Mouse (Mus musculus): ENCODE measurements around the gene Vav3. TPM values are rescaled to one million over a fixed set of nuclear protein-coding genes. Genes with fewer than 3 reads are reported as not detected.

Vav3 gene
- total and polyA plus RNA-seq, 2 experiments from 2014 or later: 7.3 to 8.2 TPM

DNA sequence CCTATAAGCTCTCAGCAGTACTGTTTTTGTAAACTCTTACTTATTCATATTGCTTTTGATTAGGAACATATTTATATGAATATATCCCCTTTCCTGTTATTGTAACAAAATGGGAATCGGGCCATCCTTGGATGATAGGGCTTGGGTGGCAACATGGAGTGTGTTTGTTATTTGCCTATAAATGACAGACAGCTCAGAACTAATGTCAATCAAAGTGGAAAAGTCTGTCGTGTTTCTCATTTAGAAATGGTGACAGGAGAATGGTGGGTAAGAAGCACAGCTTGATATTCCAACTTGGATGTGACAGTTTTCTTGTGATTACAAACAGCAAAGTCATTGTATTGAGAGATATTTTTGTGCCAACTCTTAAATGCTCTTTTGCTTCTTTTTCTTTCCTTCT lies 339.8 kb downstream of the Vav3 start:
- no peak overlapping the region for H3K4me3 ChIP-seq (ENCODE audit: low read length)
- no peaks in the 10 kb centered on the region for H3K27me3 ChIP-seq (ENCODE audit: insufficient read depth, low read length)
- no peaks in the 10 kb centered on the region for H3K36me3 ChIP-seq (ENCODE audit: insufficient read depth, low read length)
- DNase-seq (ENCODE audit: low spot score): no peak
- H3K9me3 ChIP-seq (ENCODE audit: low read length): no peaks in the 10 kb centered on the region
- H3K4me2 ChIP-seq (ENCODE audit: low read depth, low read length): no peak overlapping the region
- no peak overlapping the region for H3K9ac ChIP-seq (replicated peaks; ENCODE audit: low read length)
- no peak overlapping the region for H3K27ac ChIP-seq
- no peaks in the 10 kb centered on the region for H3K4me1 ChIP-seq (ENCODE audit: insufficient read depth, low read length)
- ATAC-seq: no peak
- no peak for TF ChIP-seq CTCF (IDR thresholded peaks at IDR 0.05; ENCODE audit: low read depth)
- WGBS: 64% methylated on average over 2 of the region's 2 CpGs

DNA sequence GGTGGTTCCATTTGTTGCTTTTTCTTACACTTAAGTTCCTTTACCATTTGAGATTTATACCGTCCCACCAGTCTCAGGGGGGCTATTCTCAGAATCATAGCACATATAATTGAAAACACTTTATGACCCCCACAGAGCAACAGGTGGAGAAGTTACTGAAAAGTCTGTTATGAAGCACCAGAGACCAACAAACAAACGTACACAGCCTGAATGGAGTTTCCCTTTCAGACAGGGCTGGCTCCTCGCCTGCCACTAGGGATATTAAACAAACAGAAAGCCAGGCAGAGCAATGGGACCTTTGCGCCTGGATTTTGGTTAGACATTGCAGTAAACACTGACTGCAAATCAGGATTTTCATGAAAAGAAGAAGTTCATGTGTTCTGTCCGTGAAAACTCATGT lies 341.4 kb downstream of the Vav3 start:
- H3K4me1 ChIP-seq (ENCODE audit: insufficient read depth, low read length): no peaks in the 10 kb centered on the region
- no peak for TF ChIP-seq CTCF (IDR thresholded peaks at IDR 0.05; ENCODE audit: low read depth)

DNA sequence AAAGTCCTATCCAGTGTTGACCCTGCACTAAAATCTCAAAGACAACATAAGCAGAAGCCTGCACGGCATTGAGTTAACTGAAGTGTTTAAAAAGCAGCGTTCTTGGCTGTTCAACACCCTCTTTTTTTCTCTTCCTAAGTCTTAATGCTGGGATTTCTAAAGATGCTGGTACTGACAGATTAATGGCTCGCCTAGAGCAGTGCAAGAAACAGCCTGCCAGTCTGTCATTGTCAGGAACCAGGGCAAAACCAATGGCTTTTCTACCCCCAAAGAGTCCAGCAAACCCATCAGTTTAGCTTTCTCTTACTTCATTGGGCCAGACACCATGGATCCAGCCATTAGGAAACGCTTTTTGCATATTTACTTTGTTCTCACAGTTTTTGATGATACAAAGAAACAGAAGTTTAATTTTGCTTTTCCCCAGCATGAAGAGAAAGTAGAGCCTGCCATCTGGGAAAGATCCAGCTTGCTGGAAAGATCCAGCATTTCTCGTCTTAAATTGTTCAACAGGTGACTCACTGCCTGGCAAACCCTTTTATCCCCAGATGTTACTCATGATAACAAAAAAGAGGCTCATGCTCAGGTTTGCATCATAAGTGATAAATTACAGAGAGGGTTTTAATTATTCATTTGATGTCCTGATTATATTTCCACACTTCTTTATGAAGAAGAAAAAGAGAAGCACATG lies 343.3 kb downstream of the Vav3 start:
- no peak overlapping the region for H3K4me2 ChIP-seq (ENCODE audit: low read depth, low read length)
- no peak overlapping the region for H3K4me3 ChIP-seq (ENCODE audit: low read length)
- DNase-seq (ENCODE audit: low spot score) (no peak), ATAC-seq (no peak)
- H3K4me1 ChIP-seq (ENCODE audit: insufficient read depth, low read length): no peaks in the 10 kb centered on the region
- WGBS: 65% methylated on average over 5 of the region's 5 CpGs
- no peaks in the 10 kb centered on the region for H3K27me3 ChIP-seq (ENCODE audit: insufficient read depth, low read length)
- no peak overlapping the region for H3K27ac ChIP-seq
- H3K9ac ChIP-seq (replicated peaks; ENCODE audit: low read length): no peak overlapping the region
- no peak for TF ChIP-seq CTCF (IDR thresholded peaks at IDR 0.05; ENCODE audit: low read depth)
- no peaks in the 10 kb centered on the region for H3K36me3 ChIP-seq (ENCODE audit: insufficient read depth, low read length)
- H3K9me3 ChIP-seq (ENCODE audit: low read length): no peaks in the 10 kb centered on the region

More for the DNA sequence above, 341.4 kb downstream of the Vav3 start:
- Histone ChIP-seq H3K27me3 (ENCODE audit: insufficient read depth, low read length) (no peaks in the 10 kb centered on the region), H3K4me3 (ENCODE audit: low read length) (no peak overlapping the region), H3K9ac (replicated peaks; ENCODE audit: low read length) (no peak overlapping the region), H3K4me2 (ENCODE audit: low read depth, low read length) (no peak overlapping the region), H3K36me3 (ENCODE audit: insufficient read depth, low read length) (no peaks in the 10 kb centered on the region), H3K27ac (no peak overlapping the region), H3K9me3 (ENCODE audit: low read length) (no peaks in the 10 kb centered on the region)
- no peak for ATAC-seq
- no peak for DNase-seq (ENCODE audit: low spot score)
- WGBS: 82% methylated on average over 5 of the region's 5 CpGs

DNA sequence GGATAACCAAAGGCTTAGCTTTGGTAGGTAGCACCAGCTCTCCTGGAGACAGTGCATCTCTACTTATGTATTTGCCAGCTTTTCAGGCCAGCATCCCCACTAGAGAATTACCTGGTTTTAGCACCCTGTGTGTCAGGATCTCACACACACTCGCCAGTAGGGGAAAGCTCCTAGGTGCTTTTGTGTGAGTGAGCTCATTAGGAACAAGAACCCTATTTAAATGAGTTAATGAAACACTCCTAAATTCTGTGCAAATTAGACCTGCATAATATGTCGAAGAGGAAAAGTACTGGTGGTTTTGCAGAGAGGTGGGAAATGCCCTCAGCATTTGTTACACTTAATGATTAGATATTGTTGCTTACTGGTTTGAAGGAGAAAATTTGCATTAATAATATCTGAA lies 350.1 kb downstream of the Vav3 start:
- Histone ChIP-seq H3K9me3 (ENCODE audit: low read length) (no peaks in the 10 kb centered on the region), H3K4me2 (ENCODE audit: low read depth, low read length) (no peak overlapping the region), H3K27me3 (ENCODE audit: insufficient read depth, low read length) (no peaks in the 10 kb centered on the region), H3K36me3 (ENCODE audit: insufficient read depth, low read length) (no peaks in the 10 kb centered on the region), H3K9ac (replicated peaks; ENCODE audit: low read length) (no peak overlapping the region), H3K4me3 (ENCODE audit: low read length) (no peak overlapping the region), H3K27ac (no peak overlapping the region), H3K4me1 (ENCODE audit: insufficient read depth, low read length) (no peaks in the 10 kb centered on the region)
- WGBS: 55% methylated on average over 2 of the region's 2 CpGs
- no peak for DNase-seq (ENCODE audit: low spot score)
- no peak for TF ChIP-seq CTCF (IDR thresholded peaks at IDR 0.05; ENCODE audit: low read depth)
- ATAC-seq: no peak

DNA sequence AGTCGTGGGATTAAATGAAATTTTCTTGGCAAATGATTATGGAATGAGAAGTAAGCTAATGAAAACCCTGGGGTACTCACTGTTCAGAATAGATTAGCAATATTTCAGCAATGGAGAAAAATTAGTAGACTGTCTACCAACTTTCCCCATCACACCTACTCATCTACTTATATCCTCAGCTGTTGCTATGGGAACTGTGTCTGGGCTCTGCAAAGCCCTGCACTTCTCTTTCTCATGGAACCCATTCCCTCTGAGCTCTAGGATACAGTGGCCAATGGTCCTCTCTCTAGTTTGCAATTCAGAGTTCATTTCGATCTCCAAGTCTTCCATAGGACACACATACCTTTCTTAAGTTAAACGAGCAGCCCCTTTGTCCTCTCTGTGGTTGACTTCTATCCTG lies 352.2 kb downstream of the Vav3 start:
- no peak for ATAC-seq
- H3K4me2 ChIP-seq (ENCODE audit: low read depth, low read length): no peak overlapping the region
- 83% methylated on average over 3 of the region's 3 CpGs for WGBS

DNA sequence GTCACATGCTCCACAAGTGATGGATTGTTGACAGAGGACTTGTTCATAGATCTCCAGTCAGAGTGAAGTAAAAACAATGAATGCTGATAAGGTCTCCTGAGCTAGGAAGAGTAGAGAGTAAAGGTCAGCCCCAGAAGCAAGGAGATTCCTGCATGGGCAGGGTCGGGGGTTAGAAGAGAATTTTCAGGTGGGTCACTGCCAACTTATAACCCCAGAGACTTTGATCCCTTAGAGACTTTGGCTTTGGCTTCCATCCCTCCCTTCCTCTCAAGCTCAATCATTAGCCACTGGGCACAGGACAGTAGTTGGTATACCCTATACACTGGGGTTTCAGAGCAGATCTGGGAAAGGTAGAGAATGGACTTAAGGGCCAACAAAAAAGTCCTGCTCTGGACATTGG lies 360.8 kb downstream of the Vav3 start:
- Histone ChIP-seq H3K4me3 (ENCODE audit: low read length) (no peak overlapping the region), H3K4me1 (ENCODE audit: insufficient read depth, low read length) (no peaks in the 10 kb centered on the region), H3K27ac (no peak overlapping the region), H3K9ac (replicated peaks; ENCODE audit: low read length) (no peak overlapping the region), H3K4me2 (ENCODE audit: low read depth, low read length) (no peak overlapping the region), H3K9me3 (ENCODE audit: low read length) (no peaks in the 10 kb centered on the region), H3K27me3 (ENCODE audit: insufficient read depth, low read length) (no peaks in the 10 kb centered on the region), H3K36me3 (ENCODE audit: insufficient read depth, low read length) (no peaks in the 10 kb centered on the region)
- ATAC-seq: no peak
- DNase-seq (ENCODE audit: low spot score): no peak
- TF ChIP-seq CTCF (IDR thresholded peaks at IDR 0.05; ENCODE audit: low read depth): no peak
- 63% methylated on average over 1 of the region's 1 CpGs for WGBS

More for the DNA sequence above, 352.2 kb downstream of the Vav3 start:
- H3K27ac ChIP-seq: no peak overlapping the region
- H3K4me1 ChIP-seq (ENCODE audit: insufficient read depth, low read length): no peaks in the 10 kb centered on the region
- no peaks in the 10 kb centered on the region for H3K36me3 ChIP-seq (ENCODE audit: insufficient read depth, low read length)
- no peaks in the 10 kb centered on the region for H3K9me3 ChIP-seq (ENCODE audit: low read length)
- H3K4me3 ChIP-seq (ENCODE audit: low read length): no peak overlapping the region
- H3K9ac ChIP-seq (replicated peaks; ENCODE audit: low read length): no peak overlapping the region
- DNase-seq (ENCODE audit: low spot score): no peak
- no peak for TF ChIP-seq CTCF (IDR thresholded peaks at IDR 0.05; ENCODE audit: low read depth)
- H3K27me3 ChIP-seq (ENCODE audit: insufficient read depth, low read length): no peaks in the 10 kb centered on the region

DNA sequence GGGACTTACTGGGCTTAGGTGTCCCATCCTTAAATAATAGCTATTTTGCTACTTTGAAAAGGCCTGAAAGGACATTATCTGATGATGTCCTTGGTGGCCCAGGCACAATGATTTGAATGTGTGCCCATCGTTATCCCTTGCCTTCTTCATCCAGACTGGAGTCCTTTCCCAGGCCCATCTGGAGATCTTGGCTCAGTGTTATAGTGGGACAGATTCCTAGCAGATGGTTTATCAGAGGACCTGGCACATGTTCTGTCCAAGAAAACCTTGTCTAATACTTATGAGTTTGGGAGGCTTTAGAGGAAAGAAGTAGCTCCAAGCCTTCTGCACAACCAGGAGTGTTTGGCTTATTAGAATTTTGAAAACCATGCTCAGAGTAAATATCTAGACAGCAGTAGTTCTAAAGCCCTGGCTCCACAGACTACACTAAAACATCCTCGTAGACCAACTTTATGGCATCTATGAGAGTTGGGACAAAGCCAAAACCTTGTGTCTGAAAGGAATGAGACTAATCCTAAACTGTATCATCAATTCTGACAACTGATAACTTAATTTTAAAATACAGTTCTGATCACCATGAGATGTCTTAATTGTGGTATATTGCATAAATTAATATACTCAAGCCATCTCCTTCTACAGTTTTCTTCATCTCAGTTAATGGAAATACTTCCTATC lies 367.5 kb downstream of the Vav3 start:
- 56% methylated on average over 2 of the region's 2 CpGs for WGBS
- no peak for TF ChIP-seq CTCF (IDR thresholded peaks at IDR 0.05; ENCODE audit: low read depth)

More for the DNA sequence above, 367.5 kb downstream of the Vav3 start:
- no peak overlapping the region for H3K4me3 ChIP-seq (ENCODE audit: low read length)
- H3K4me1 ChIP-seq (ENCODE audit: insufficient read depth, low read length): no peaks in the 10 kb centered on the region
- DNase-seq (ENCODE audit: low spot score) (peak; percentile 79), ATAC-seq (peak; percentile 80)
- H3K36me3 ChIP-seq (ENCODE audit: insufficient read depth, low read length): no peaks in the 10 kb centered on the region
- no peak overlapping the region for H3K4me2 ChIP-seq (ENCODE audit: low read depth, low read length)
- no peaks in the 10 kb centered on the region for H3K9me3 ChIP-seq (ENCODE audit: low read length)
- H3K27ac ChIP-seq: no peak overlapping the region
- no peaks in the 10 kb centered on the region for H3K27me3 ChIP-seq (ENCODE audit: insufficient read depth, low read length)
- no peak overlapping the region for H3K9ac ChIP-seq (replicated peaks; ENCODE audit: low read length)
